Mouse (Mus musculus) R1 (cell line): ENCODE measurements at regions not wholly inside any gene's neighbourhood (a gene's known extent, or its start where the extent isn't known, plus 50 kb on each side); places are given as distances from the start of the nearest gene placed in this dataset.

Experiments
- DNase-seq: peaks from one replicate; pipeline ENCODE4 v3.0.0-alpha.2; 2018; ENCODE audit warnings: low read depth, low spot score

- no peak for DNase-seq
Measured at GRCm38 (mm10) chr3:50933090-50933443, 291.2 kb upstream of the Noct start.

GRCm38 (mm10) chr3:50939602-50940001 lies 284.6 kb upstream of the Noct start:
- DNase-seq, result no peak

- no peak for DNase-seq
Measured at GRCm38 (mm10) chr3:50940656-50941055, 283.6 kb upstream of the Noct start.

GRCm38 (mm10) chr3:50953456-50953855 lies 270.8 kb upstream of the Noct start:
- no peak for DNase-seq

GRCm38 (mm10) chr3:50970386-50970785 lies 253.9 kb upstream of the Noct start:
- DNase-seq, result no peak

GRCm38 (mm10) chr3:50973081-50973480 lies 251.2 kb upstream of the Noct start:
- DNase-seq, result no peak

- no peak for DNase-seq
Measured at GRCm38 (mm10) chr3:50976141-50976780, 248.0 kb upstream of the Noct start.

GRCm38 (mm10) chr3:50976818-50977217 lies 247.4 kb upstream of the Noct start:
- DNase-seq, result no peak

GRCm38 (mm10) chr3:50978636-50979035 lies 245.6 kb upstream of the Noct start:
- no peak for DNase-seq

- no peak for DNase-seq
Measured at GRCm38 (mm10) chr3:50979592-50979991, 244.7 kb upstream of the Noct start.

- no peak for DNase-seq
Measured at GRCm38 (mm10) chr3:50981751-50982150, 242.5 kb upstream of the Noct start.

GRCm38 (mm10) chr3:50982649-50983048 lies 241.6 kb upstream of the Noct start:
- no peak for DNase-seq

GRCm38 (mm10) chr3:50983126-50983525 lies 241.1 kb upstream of the Noct start:
- DNase-seq, result no peak

GRCm38 (mm10) chr3:50983962-50984765 lies 240.1 kb upstream of the Noct start:
- no peak for DNase-seq

GRCm38 (mm10) chr3:50987821-50988220 lies 236.4 kb upstream of the Noct start:
- no peak for DNase-seq

GRCm38 (mm10) chr3:50990810-50991209 lies 233.4 kb upstream of the Noct start:
- no peak for DNase-seq

GRCm38 (mm10) chr3:50992581-50993313 lies 231.5 kb upstream of the Noct start:
- DNase-seq, result no peak

- no peak for DNase-seq
Measured at GRCm38 (mm10) chr3:50999745-51000144, 224.5 kb upstream of the Noct start.

GRCm38 (mm10) chr3:51000938-51001337 lies 223.3 kb upstream of the Noct start:
- no peak for DNase-seq

- DNase-seq, result no peak
Measured at GRCm38 (mm10) chr3:51002662-51003061, 221.6 kb upstream of the Noct start.

- DNase-seq, result no peak
Measured at GRCm38 (mm10) chr3:51003506-51004170, 220.6 kb upstream of the Noct start.

- no peak for DNase-seq
Measured at GRCm38 (mm10) chr3:51004216-51004615, 220.0 kb upstream of the Noct start.
